Mouse (Mus musculus): ENCODE data around the gene Gm21440.
"Not testable (repeated sequence)": the region's sequence is repeated elsewhere in the genome, so short reads cannot be mapped to it uniquely, and the experiment has no call there.

- TF ChIP-seq USF1 (IDR thresholded peaks at IDR 0.05; ENCODE audit: low read depth); CTCF (IDR thresholded peaks at IDR 0.05; ENCODE audit: control insufficient read depth, insufficient read depth, insufficient read length); MAX (IDR thresholded peaks at IDR 0.05); MYOD1 (IDR thresholded peaks at IDR 0.05; ENCODE audit: control insufficient read depth, insufficient read length, low read depth); MYOG (IDR thresholded peaks at IDR 0.05; ENCODE audit: control insufficient read depth, extremely low read depth, insufficient read length): not testable (repeated sequence)
Measured at GRCm38 (mm10) chrY:13223828-13224227, 28.4 kb upstream of the Gm21440 start, which contains the start of gene Gm21828.
